Mouse (Mus musculus): ENCODE measurements around the gene Scly. TPM values are rescaled to one million over a fixed set of nuclear protein-coding genes. Genes with fewer than 3 reads are reported as not detected.

Scly gene
- polyA plus RNA-seq (2015; fragmentation: Nextera tagmentation; extraction: Ambion mirVana): 18.1 and 18.2 TPM in 2 replicates

- Histone ChIP-seq H3K27me3 (ENCODE audit: control insufficient read depth, insufficient read depth, low read length) (no peaks in the 10 kb centered on the region), H3K9me3 (replicated peaks; ENCODE audit: control insufficient read depth, low read length) (no peaks in the 10 kb centered on the region), H3K9ac (ENCODE audit: low read length) (peak within 1 kb of the TSS; percentile 86), H3K27ac (ENCODE audit: low read length) (no peak within 1 kb of the TSS; the same call in 1 of the 2 replicates), H3K4me1 (ENCODE audit: control insufficient read depth, insufficient read depth, low read length) (peaks cover 17% of the 10 kb centered on the region), H3K4me3 (replicated peaks; ENCODE audit: low read length) (peak within 1 kb of the TSS; percentile 94), H3K36me3 (ENCODE audit: control insufficient read depth, insufficient read depth, low read length) (0 out of 2 replicates have a peak, but pooled peaks cover under 1% of the 10 kb centered on the region), H3K4me2 (ENCODE audit: low read depth, low read length) (peak within 1 kb of the TSS; percentile 88)
- peak; percentile 99 for ATAC-seq (ENCODE audit: insufficient read depth, low FRiP score)
- WGBS: under 1% methylated on average over 65 of the region's 65 CpGs
These were observed at the start of gene Scly for GRCm38 (mm10) chr1:91297799-91298744. Gene Scly (plus strand): TSS chr1:91298338.

GRCm38 (mm10) chr1:91248970-91249369 lies 49.2 kb upstream of the Scly start:
- H3K4me1 ChIP-seq (ENCODE audit: control insufficient read depth, insufficient read depth, low read length): peaks cover 24% of the 10 kb centered on the region
- no peaks in the 10 kb centered on the region for H3K9me3 ChIP-seq (replicated peaks; ENCODE audit: control insufficient read depth, low read length)
- H3K27ac ChIP-seq (ENCODE audit: low read length): no peak overlapping the region
- no peak for ATAC-seq (ENCODE audit: insufficient read depth, low FRiP score)
- H3K27me3 ChIP-seq (ENCODE audit: control insufficient read depth, insufficient read depth, low read length): no peaks in the 10 kb centered on the region
- no peak overlapping the region for H3K4me3 ChIP-seq (replicated peaks; ENCODE audit: low read length)
- H3K4me2 ChIP-seq (ENCODE audit: low read depth, low read length): 0 out of 2 replicates have a peak overlapping the region, but pooled peaks have one; percentile 72
- peak overlapping the region; percentile 70; the same call in 1 of the 2 replicates for H3K9ac ChIP-seq (ENCODE audit: low read length)
- H3K36me3 ChIP-seq (ENCODE audit: control insufficient read depth, insufficient read depth, low read length): no peaks in the 10 kb centered on the region
- 47% methylated on average over 4 of the region's 4 CpGs for WGBS

GRCm38 (mm10) chr1:91249564-91250414 lies 48.3 kb upstream of the Scly start, which contains the start of gene Ube2f:
Gene Ube2f (plus strand): TSS chr1:91250304.
- under 1% methylated on average over 43 of the region's 43 CpGs for WGBS
- peak within 1 kb of the TSS; percentile 85 for H3K4me2 ChIP-seq (ENCODE audit: low read depth, low read length)
- no peaks in the 10 kb centered on the region for H3K36me3 ChIP-seq (ENCODE audit: control insufficient read depth, insufficient read depth, low read length)
- peak within 1 kb of the TSS; percentile 94 for H3K4me3 ChIP-seq (replicated peaks; ENCODE audit: low read length)
- no peaks in the 10 kb centered on the region for H3K27me3 ChIP-seq (ENCODE audit: control insufficient read depth, insufficient read depth, low read length)
- peak within 1 kb of the TSS; percentile 98 for H3K9ac ChIP-seq (ENCODE audit: low read length)
- H3K9me3 ChIP-seq (replicated peaks; ENCODE audit: control insufficient read depth, low read length): no peaks in the 10 kb centered on the region
- peak; percentile 99 for ATAC-seq (ENCODE audit: insufficient read depth, low FRiP score)
- peak within 1 kb of the TSS; percentile 79 for H3K27ac ChIP-seq (ENCODE audit: low read length)
- H3K4me1 ChIP-seq (ENCODE audit: control insufficient read depth, insufficient read depth, low read length): peaks cover 24% of the 10 kb centered on the region

- H3K27ac ChIP-seq (ENCODE audit: low read length): peak overlapping the region; percentile 77
- WGBS: 1% methylated on average over 69 of the region's 70 CpGs
- H3K4me2 ChIP-seq (ENCODE audit: low read depth, low read length): peak overlapping the region; percentile 85
- ATAC-seq (ENCODE audit: insufficient read depth, low FRiP score): peak; percentile 41; the same call in 1 of the 2 replicates
- no peaks in the 10 kb centered on the region for H3K27me3 ChIP-seq (ENCODE audit: control insufficient read depth, insufficient read depth, low read length)
- peaks cover 24% of the 10 kb centered on the region for H3K4me1 ChIP-seq (ENCODE audit: control insufficient read depth, insufficient read depth, low read length)
- H3K4me3 ChIP-seq (replicated peaks; ENCODE audit: low read length): peak overlapping the region; percentile 94
- no peaks in the 10 kb centered on the region for H3K36me3 ChIP-seq (ENCODE audit: control insufficient read depth, insufficient read depth, low read length)
- H3K9me3 ChIP-seq (replicated peaks; ENCODE audit: control insufficient read depth, low read length): no peaks in the 10 kb centered on the region
- H3K9ac ChIP-seq (ENCODE audit: low read length): peak overlapping the region; percentile 98
These were observed 47.6 kb upstream of the Scly start for GRCm38 (mm10) chr1:91250415-91251147.

GRCm38 (mm10) chr1:91251148-91251650 lies 46.9 kb upstream of the Scly start:
- 45% methylated on average over 5 of the region's 5 CpGs for WGBS
- Histone ChIP-seq H3K27ac (ENCODE audit: low read length) (no peak overlapping the region), H3K4me1 (ENCODE audit: control insufficient read depth, insufficient read depth, low read length) (peaks cover 24% of the 10 kb centered on the region), H3K27me3 (ENCODE audit: control insufficient read depth, insufficient read depth, low read length) (no peaks in the 10 kb centered on the region), H3K9ac (ENCODE audit: low read length) (peak overlapping the region; percentile 98), H3K4me3 (replicated peaks; ENCODE audit: low read length) (peak overlapping the region; percentile 94), H3K4me2 (ENCODE audit: low read depth, low read length) (peak overlapping the region; percentile 85), H3K9me3 (replicated peaks; ENCODE audit: control insufficient read depth, low read length) (no peaks in the 10 kb centered on the region), H3K36me3 (ENCODE audit: control insufficient read depth, insufficient read depth, low read length) (no peaks in the 10 kb centered on the region)
- no peak for ATAC-seq (ENCODE audit: insufficient read depth, low FRiP score)

- Histone ChIP-seq H3K4me2 (ENCODE audit: low read depth, low read length) (peak overlapping the region; percentile 85), H3K9ac (ENCODE audit: low read length) (0 out of 2 replicates have a peak overlapping the region, but pooled peaks have one; percentile 32), H3K27ac (ENCODE audit: low read length) (no peak overlapping the region), H3K9me3 (replicated peaks; ENCODE audit: control insufficient read depth, low read length) (no peaks in the 10 kb centered on the region), H3K36me3 (ENCODE audit: control insufficient read depth, insufficient read depth, low read length) (no peaks in the 10 kb centered on the region), H3K27me3 (ENCODE audit: control insufficient read depth, insufficient read depth, low read length) (no peaks in the 10 kb centered on the region), H3K4me1 (ENCODE audit: control insufficient read depth, insufficient read depth, low read length) (peaks cover 25% of the 10 kb centered on the region), H3K4me3 (replicated peaks; ENCODE audit: low read length) (no peak overlapping the region)
- WGBS: 55% methylated on average over 8 of the region's 8 CpGs
- ATAC-seq (ENCODE audit: insufficient read depth, low FRiP score): no peak
These were observed 46.2 kb upstream of the Scly start for GRCm38 (mm10) chr1:91251927-91252326.

- Histone ChIP-seq H3K4me1 (ENCODE audit: control insufficient read depth, insufficient read depth, low read length) (peaks cover 14% of the 10 kb centered on the region), H3K36me3 (ENCODE audit: control insufficient read depth, insufficient read depth, low read length) (no peaks in the 10 kb centered on the region), H3K4me2 (ENCODE audit: low read depth, low read length) (no peak overlapping the region), H3K4me3 (replicated peaks; ENCODE audit: low read length) (no peak overlapping the region), H3K9ac (ENCODE audit: low read length) (no peak overlapping the region), H3K27ac (ENCODE audit: low read length) (no peak overlapping the region), H3K27me3 (ENCODE audit: control insufficient read depth, insufficient read depth, low read length) (no peaks in the 10 kb centered on the region), H3K9me3 (replicated peaks; ENCODE audit: control insufficient read depth, low read length) (no peaks in the 10 kb centered on the region)
- no peak for ATAC-seq (ENCODE audit: insufficient read depth, low FRiP score)
These were observed 40.2 kb upstream of the Scly start for GRCm38 (mm10) chr1:91257918-91258317.

- H3K9ac ChIP-seq (ENCODE audit: low read length): no peak overlapping the region
- no peak for ATAC-seq (ENCODE audit: insufficient read depth, low FRiP score)
- no peak overlapping the region for H3K27ac ChIP-seq (ENCODE audit: low read length)
- H3K4me1 ChIP-seq (ENCODE audit: control insufficient read depth, insufficient read depth, low read length): peaks cover 14% of the 10 kb centered on the region
- no peaks in the 10 kb centered on the region for H3K36me3 ChIP-seq (ENCODE audit: control insufficient read depth, insufficient read depth, low read length)
- no peaks in the 10 kb centered on the region for H3K27me3 ChIP-seq (ENCODE audit: control insufficient read depth, insufficient read depth, low read length)
- 86% methylated on average over 5 of the region's 5 CpGs for WGBS
- no peak overlapping the region for H3K4me2 ChIP-seq (ENCODE audit: low read depth, low read length)
- no peaks in the 10 kb centered on the region for H3K9me3 ChIP-seq (replicated peaks; ENCODE audit: control insufficient read depth, low read length)
- no peak overlapping the region for H3K4me3 ChIP-seq (replicated peaks; ENCODE audit: low read length)
These were observed 38.3 kb upstream of the Scly start for GRCm38 (mm10) chr1:91259794-91260193.

Measured in stomach, embryonic 16.5 days (tissue).